Mouse (Mus musculus): ENCODE measurements around the gene F830045P16Rik. TPM values are rescaled to one million over a fixed set of nuclear protein-coding genes. Genes with fewer than 3 reads are reported as not detected.

Gene F830045P16Rik
- total RNA-seq (2021): under 1 TPM; 0.24 to 0.30 TPM

DNA sequence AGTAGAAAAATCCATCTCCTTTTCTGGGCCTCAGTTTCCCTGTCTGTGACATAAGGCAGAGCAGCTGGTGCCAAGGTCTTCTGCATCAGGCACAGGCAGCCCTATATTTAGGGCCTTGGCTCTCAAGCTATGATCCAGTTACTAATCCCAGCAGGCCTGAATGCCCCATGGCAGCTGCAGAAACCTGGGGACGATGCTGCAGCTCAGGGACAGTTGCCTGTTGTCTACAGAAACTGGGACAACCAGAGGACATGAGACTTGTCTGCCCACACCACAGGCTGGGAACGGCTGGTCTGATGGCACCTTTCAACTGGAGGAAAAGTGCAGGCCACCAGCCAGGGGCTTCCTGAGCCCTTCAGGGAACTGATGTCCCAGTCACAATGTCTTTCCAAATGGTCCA, at the start of gene F830045P16Rik:
Gene F830045P16Rik, minus strand, starts transcription at position 226 of the 400 bp plus-strand sequence.
- intact Hi-C loops (cut with DNase I): no loop called here
- no peak for DNase-seq (ENCODE audit: extremely low spot score in 1 of 2, low spot score in 2 of 2)

DNA sequence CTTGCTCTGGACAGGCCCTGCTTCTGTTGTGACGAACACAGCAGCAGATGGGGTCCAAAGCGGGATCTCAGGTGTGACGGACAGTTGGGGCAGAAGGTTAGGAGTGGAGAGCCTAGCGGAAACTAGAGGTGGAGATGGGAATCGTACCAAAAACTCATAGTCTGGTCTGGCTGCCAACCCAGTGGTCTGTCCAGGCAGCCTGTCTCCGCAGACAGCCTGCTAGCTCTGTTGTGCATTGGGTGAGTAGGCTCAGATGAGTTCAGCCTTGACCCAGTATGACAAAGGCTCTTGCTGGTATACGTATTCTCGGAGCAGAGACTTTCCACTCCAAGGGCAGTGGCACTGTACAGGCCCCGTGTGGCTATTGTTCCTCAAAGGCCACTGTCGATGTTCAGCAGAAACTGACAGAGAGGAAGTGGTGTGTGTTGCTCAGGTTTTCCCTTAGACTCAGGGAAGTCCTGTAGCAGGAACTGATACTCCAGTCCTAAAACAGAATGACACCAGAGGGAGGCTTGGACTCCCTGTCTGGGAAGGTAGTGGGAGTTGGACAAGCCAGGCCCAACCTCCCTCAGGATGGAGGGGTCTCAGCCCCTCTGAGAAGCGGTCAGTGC, 49.6 kb upstream of the F830045P16Rik start:
- DNase-seq (ENCODE audit: extremely low spot score in 1 of 2, low spot score in 2 of 2): no peak
- intact Hi-C loops (cut with DNase I): no loop called here

DNA sequence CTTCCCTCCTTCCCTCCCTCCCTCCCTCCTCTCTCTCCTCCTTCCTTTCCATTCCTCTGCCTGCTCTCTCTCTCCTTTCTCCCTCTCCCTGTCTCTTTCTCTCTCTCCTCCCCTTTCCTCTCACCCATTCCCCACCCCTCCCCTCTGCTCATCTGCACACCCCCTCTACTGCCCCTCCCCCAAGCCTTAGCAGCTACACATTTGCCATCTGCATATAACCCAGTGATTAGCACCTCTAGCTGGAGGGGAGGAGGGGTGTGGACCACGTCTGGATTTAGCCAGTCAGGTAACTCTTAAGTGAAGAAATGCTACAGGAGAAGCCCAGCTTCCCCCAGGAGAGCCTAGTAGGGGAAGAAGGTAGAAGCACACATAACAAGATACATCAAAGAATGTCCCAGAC, 48.5 kb upstream of the F830045P16Rik start:
- DNase-seq (ENCODE audit: extremely low spot score in 1 of 2, low spot score in 2 of 2): no peak
- intact Hi-C loops (cut with DNase I): no loop called here

DNA sequence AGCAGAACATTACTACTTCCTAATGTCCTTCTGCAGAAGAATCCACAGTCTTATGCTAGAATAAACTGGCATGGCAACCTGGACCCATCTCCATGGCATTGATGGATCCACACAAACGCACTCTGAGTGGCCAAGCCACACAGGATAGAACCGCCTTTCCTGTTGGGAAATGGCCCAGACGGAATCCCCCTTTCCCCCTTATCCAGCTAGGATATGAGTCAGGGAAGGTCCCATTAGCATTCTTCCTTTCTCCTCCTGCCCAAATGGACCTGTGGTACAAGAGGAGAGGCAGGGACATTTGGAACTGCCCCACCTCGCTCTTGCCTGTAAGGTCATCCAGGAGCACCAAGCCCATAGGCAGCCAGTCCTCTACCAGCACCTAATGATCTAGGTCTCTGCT, 45.9 kb upstream of the F830045P16Rik start:
- intact Hi-C loops (cut with DNase I): no loop called here
- no peak for DNase-seq (ENCODE audit: extremely low spot score in 1 of 2, low spot score in 2 of 2)

- DNase-seq (ENCODE audit: extremely low spot score in 1 of 2, low spot score in 2 of 2): no peak
- intact Hi-C loops (cut with DNase I): no loop called here
Observed at GRCm38 (mm10) chr2:129581826-129582225, 45.4 kb upstream of the F830045P16Rik start.

DNA sequence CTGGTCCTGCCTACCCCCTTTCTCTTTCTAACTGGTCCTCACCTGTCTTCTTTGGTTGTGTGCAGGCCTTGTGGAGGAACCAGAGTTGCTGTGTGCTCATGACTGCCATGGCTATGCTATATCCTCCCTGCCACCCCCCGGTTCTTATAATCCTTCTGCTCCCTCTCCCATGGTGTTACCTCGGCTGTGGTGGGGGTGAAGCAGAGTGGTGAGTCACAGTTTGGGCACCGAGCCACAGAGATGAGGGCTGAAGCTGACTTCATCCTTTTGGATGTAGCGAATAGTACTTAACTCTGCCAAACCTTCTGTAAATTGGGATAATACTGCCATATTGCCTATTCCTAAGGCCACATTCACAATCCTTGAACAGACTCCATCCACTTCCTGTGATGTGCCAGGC, 44.3 kb upstream of the F830045P16Rik start:
- DNase-seq (ENCODE audit: extremely low spot score in 1 of 2, low spot score in 2 of 2): no peak
- intact Hi-C loops (cut with DNase I): no loop called here

DNA sequence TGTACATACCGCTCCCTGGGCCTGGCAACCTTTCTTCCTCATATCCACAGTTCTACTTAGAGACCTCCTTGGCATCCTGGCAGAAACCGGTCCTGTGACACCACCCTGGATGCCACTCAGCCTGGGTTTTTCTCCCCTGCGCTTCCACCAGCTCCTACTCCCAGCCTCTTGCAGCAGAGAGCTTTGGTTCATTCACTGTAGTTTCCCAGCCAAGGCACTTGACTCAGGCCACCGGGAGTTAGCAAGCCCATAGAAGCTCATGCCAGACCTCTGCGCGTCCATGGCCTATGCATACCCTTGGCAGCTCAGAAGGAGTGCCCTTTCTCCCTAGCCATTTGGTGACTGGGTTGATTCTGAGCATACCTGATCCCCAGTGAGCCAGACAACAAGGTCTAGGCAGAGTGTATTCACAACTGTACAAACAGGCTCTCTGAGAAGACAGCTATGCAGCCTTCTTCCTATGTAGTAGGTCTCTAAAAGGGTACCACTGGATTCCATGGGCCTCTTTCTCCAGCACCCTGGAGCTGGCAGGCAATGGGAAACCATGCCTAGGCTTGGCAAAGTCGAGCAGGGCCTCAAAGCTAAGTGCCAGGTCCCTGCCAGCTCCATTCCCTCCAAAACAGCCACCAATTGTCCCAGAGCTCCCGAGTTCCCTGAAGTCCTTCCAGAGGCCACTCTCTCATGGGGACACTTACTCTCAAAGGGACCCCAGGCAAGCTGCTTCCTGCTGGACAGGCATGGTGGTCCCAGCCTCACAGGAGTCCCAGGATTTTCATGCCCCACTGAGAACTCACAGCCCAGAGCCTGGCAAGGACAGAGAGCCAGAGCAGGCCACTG, 40.4 kb upstream of the F830045P16Rik start:
- intact Hi-C loops (cut with DNase I): no loop called here
- peak in 1 of 2 experiments; percentile 65 for DNase-seq (ENCODE audit: extremely low spot score in 1 of 2, low spot score in 2 of 2)

- intact Hi-C loops (cut with DNase I): no loop called here
- no peak for DNase-seq (ENCODE audit: extremely low spot score in 1 of 2, low spot score in 2 of 2)
Observed at GRCm38 (mm10) chr2:129575113-129575512, 38.7 kb upstream of the F830045P16Rik start.

GRCm38 (mm10) chr2:129574395-129575046, 38.1 kb upstream of the F830045P16Rik start:
- peak; percentile 68 for DNase-seq (ENCODE audit: extremely low spot score in 1 of 2, low spot score in 2 of 2)
- intact Hi-C loops (cut with DNase I): no loop called here

GRCm38 (mm10) chr2:129573701-129574273, 37.4 kb upstream of the F830045P16Rik start:
- intact Hi-C loops (cut with DNase I): no loop called here
- DNase-seq (ENCODE audit: extremely low spot score in 1 of 2, low spot score in 2 of 2): no peak

DNA sequence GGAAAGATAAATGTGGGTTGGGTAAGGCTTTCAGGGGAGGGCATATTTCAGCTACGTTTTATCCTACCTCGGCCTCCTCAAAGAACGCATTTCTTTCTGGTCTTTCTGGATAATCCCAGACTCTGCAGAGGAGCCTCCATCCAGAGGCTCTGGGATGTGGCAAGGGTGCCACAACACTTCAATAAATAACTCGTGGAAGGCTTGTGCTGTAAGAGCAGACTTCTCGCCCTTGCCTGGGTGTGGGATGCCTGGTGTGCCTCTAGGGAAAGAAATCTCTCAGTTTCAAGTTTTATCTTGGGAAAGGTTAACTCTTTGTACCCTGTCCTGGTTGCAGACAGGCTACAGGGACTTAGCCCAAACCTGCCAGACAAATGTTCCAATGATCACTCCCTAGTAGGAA, 33.2 kb upstream of the F830045P16Rik start:
- intact Hi-C loops (cut with DNase I): no loop called here
- no peak for DNase-seq (ENCODE audit: extremely low spot score in 1 of 2, low spot score in 2 of 2)

GRCm38 (mm10) chr2:129569120-129569519, 32.7 kb upstream of the F830045P16Rik start:
- intact Hi-C loops (cut with DNase I): no loop called here
- no peak for DNase-seq (ENCODE audit: extremely low spot score in 1 of 2, low spot score in 2 of 2)

GRCm38 (mm10) chr2:129563944-129564709, 27.7 kb upstream of the F830045P16Rik start:
- intact Hi-C loops (cut with DNase I): no loop called here
- peak in 1 of 2 experiments; percentile 47 for DNase-seq (ENCODE audit: extremely low spot score in 1 of 2, low spot score in 2 of 2)

- intact Hi-C loops (cut with DNase I): no loop called here
- DNase-seq (ENCODE audit: extremely low spot score in 1 of 2, low spot score in 2 of 2): no peak
Observed at GRCm38 (mm10) chr2:129561796-129562195, 25.4 kb upstream of the F830045P16Rik start.

GRCm38 (mm10) chr2:129558875-129559219, 22.4 kb upstream of the F830045P16Rik start:
- intact Hi-C loops (cut with DNase I): no loop called here
- DNase-seq (ENCODE audit: extremely low spot score in 1 of 2, low spot score in 2 of 2): no peak

- intact Hi-C loops (cut with DNase I): no loop called here
Observed at GRCm38 (mm10) chr2:129558008-129558874, 21.8 kb upstream of the F830045P16Rik start.

GRCm38 (mm10) chr2:129556081-129556480, 19.7 kb upstream of the F830045P16Rik start:
- intact Hi-C loops (cut with DNase I): no loop called here
- no peak for DNase-seq (ENCODE audit: extremely low spot score in 1 of 2, low spot score in 2 of 2)

More at GRCm38 (mm10) chr2:129558008-129558874, 21.8 kb upstream of the F830045P16Rik start:
- no peak for DNase-seq (ENCODE audit: extremely low spot score in 1 of 2, low spot score in 2 of 2)

- DNase-seq (ENCODE audit: extremely low spot score in 1 of 2, low spot score in 2 of 2): no peak
- intact Hi-C loops (cut with DNase I): no loop called here
Observed at GRCm38 (mm10) chr2:129550781-129551180, 14.4 kb upstream of the F830045P16Rik start.

Measured in left cerebral cortex, postnatal 10 days (tissue).